Mouse (Mus musculus): ENCODE results near the gene Lif.

DNA sequence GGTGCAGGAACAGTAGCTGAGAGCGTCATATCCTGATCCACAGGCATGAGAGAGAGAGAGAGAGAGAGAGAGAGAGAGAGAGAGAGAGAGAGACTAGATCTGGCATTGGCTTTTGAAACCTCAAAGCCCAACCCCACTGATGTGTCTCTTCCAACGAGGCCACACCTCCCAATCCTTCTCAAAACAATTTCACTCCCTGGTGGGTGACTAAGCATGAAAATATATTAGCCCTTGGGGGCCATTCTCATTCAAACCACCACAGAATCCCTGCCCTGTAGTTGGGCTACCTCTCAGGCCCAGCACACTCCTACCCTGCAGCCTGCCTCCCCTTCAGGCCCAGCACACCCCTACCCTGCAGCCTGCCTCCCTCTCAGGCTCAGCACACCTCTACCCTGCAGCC lies 4.5 kb upstream of the Lif start:
- no peak for TF ChIP-seq CTCF (conservative IDR thresholded peaks at IDR 0.05; ENCODE audit: low read length)
- no peak for TF ChIP-seq POU5F1 (IDR thresholded peaks at IDR 0.05; ENCODE audit: borderline replicate concordance, low read length)

All from E14TG2a.4 (cell line).